Mouse (Mus musculus) heart, postnatal 0 days (tissue): ENCODE results near the gene Eva1a. TPM values are rescaled to one million over a fixed set of nuclear protein-coding genes. Genes with fewer than 3 reads are reported as not detected.

Source experiments
- ATAC-seq: fragments of 200-750 bp; cut with Nextera tagmentation; 2 replicates; pipeline ENCODE4 v1.8.0; 2017; ENCODE audit warnings: low read depth, moderate number of reproducible peaks, moderate library complexity; ENCODE audit not compliant: insufficient read depth
- DNase-seq: peaks from one replicate; pipeline ENCODE4 v3.0.0-alpha.2; 2016; ENCODE audit warnings: low spot score
- H3K27ac ChIP-seq: fragments of 300-500 bp; sonication (generic); 2 replicates; pipeline ENCODE4 v1.5.1; 2014; ENCODE audit warnings: low read depth, mild to moderate bottlenecking
- H3K27me3 ChIP-seq: fragments of 300-500 bp; sonication (generic); 2 replicates; pipeline ENCODE4 v1.6.1; 2014; ENCODE audit warnings: low read length, mixed read lengths; ENCODE audit not compliant: control insufficient read depth, insufficient read depth
- H3K36me3 ChIP-seq: fragments of 300-500 bp; sonication (generic); replicated peaks from 2 replicates; pipeline ENCODE4 v1.6.1; 2014; ENCODE audit warnings: low read length, mixed read lengths; ENCODE audit not compliant: control insufficient read depth, insufficient read depth
- H3K4me1 ChIP-seq: fragments of 300-500 bp; sonication (generic); 2 replicates; pipeline ENCODE4 v1.6.1; 2014; ENCODE audit warnings: antibody characterized with exemption; ENCODE audit not compliant: control insufficient read depth, insufficient read depth
- H3K4me2 ChIP-seq: fragments of 300-500 bp; sonication (generic); 2 replicates; pipeline ENCODE4 v1.6.1; 2014; ENCODE audit warnings: low read depth, mild to moderate bottlenecking, low read length, moderate library complexity
- H3K4me3 ChIP-seq: fragments of 300-500 bp; sonication (generic); 2 replicates; pipeline ENCODE4 v1.5.1; 2014; ENCODE audit warnings: low read depth, low read length
- H3K9ac ChIP-seq: fragments of 300-500 bp; sonication (generic); replicated peaks from 2 replicates; pipeline ENCODE4 v1.6.1; 2014; ENCODE audit warnings: low read depth, low read length, mixed read lengths
- H3K9me3 ChIP-seq: fragments of 300-500 bp; sonication (generic); replicated peaks from 2 replicates; pipeline ENCODE4 v1.6.1; 2016; ENCODE audit warnings: low read length; ENCODE audit not compliant: control insufficient read depth
- CTCF ChIP-seq: IDR thresholded peaks from 2 replicates; pipeline ENCODE4 v1.5.1; 2016; ENCODE audit warnings: antibody characterized with exemption, control low read depth, low read depth
- EP300 ChIP-seq: IDR thresholded peaks from 2 replicates; pipeline ENCODE4 v1.6.1; 2016; ENCODE audit warnings: antibody characterized with exemption, low read depth
- WGBS: fragments of 180-500 bp; shearing (Covaris S2); extraction: QIAGEN DNeasy Blood & Tissue Kit; methylation state at CpG from one replicate; pipeline ENCODE4 v1.1.7; 2014; 5-methylcytosine and 5-hydroxymethylcytosine counted together
- polyA plus RNA-seq: library from polyadenylated mRNA; unstranded; fragments of >200 nt; fragmentation: Nextera tagmentation; extraction: Ambion mirVana; gene quantifications from 2 replicates; pipeline ENCODE4 v1.2.1, GENCODE M21; 2015
- total RNA-seq: library from RNA; depleted of rRNA; stranded (reverse); fragments of >200 nt; gene quantifications from 2 replicates; pipeline ENCODE4 v1.2.3, GENCODE M21; 2014; ENCODE audit warnings: low replicate concordance

Eva1a gene
- total and polyA plus RNA-seq, 2 experiments from 2014 or later = 4.2 to 6.6 TPM

DNA sequence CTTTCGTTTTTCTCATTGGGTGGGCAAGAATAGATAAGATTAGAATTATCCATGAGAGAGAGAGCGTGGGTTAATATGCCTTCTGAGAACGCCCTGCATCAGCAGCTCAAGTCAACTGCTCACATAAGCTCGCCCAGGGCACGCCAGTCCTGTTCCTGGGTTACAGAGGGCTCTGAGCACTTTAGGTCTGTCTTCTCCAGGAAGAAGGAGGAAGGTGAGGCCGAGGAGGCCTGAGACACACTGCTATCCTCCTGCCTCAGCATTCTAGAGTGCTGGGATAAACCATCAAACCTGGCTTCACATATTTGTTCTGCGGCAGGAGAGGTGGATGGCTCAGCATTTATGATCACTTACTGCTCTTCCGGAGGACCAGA is 10.3 kb upstream of the Eva1a start:
- DNase-seq (no peak), ATAC-seq (no peak)
- no peaks in the 10 kb centered on the region for H3K27me3 ChIP-seq
- H3K9ac ChIP-seq = no peak overlapping the region
- TF ChIP-seq CTCF (no peak), EP300 (no peak)
- H3K27ac ChIP-seq = no peak overlapping the region
- 77% methylated on average over 8 of the region's 8 CpGs for WGBS
- no peaks in the 10 kb centered on the region for H3K4me1 ChIP-seq
- no peak overlapping the region for H3K4me3 ChIP-seq
- no peaks in the 10 kb centered on the region for H3K9me3 ChIP-seq
- no peak overlapping the region for H3K4me2 ChIP-seq
- no peaks in the 10 kb centered on the region for H3K36me3 ChIP-seq

DNA sequence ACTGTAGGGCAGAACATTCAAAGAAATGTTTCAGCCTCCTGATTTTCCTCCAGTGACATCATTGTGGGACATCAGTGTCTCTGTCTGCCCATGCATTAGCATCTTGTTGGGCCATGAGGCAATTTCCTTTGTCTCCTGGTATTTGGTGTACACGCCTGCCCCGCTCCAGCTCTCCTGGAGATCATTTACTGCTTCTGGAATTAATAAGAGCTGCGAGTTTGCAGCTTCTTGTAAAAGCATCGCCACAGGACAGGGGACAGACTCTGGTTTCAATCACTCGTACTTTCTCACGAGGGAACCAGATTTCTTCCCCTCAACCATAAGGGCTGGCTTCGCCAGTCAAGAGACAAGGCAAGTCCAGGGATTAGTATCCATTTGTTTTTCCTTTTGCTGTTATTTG is 3.6 kb upstream of the Eva1a start:
- ATAC-seq (no peak), DNase-seq (no peak)
- Histone ChIP-seq H3K27me3 (peaks cover 14% of the 10 kb centered on the region), H3K4me3 (no peak overlapping the region), H3K4me2 (no peak overlapping the region), H3K9me3 (no peaks in the 10 kb centered on the region), H3K9ac (no peak overlapping the region), H3K36me3 (no peaks in the 10 kb centered on the region), H3K4me1 (no peaks in the 10 kb centered on the region), H3K27ac (no peak overlapping the region)
- no peak for TF ChIP-seq EP300
- no peak for TF ChIP-seq CTCF
- WGBS = 63% methylated on average over 7 of the region's 7 CpGs

GRCm38 (mm10) chr6:82039193-82039592 is 1.6 kb upstream of the Eva1a start:
- Histone ChIP-seq H3K27me3 (peaks cover 14% of the 10 kb centered on the region), H3K9ac (no peak overlapping the region), H3K9me3 (no peaks in the 10 kb centered on the region), H3K4me1 (no peaks in the 10 kb centered on the region), H3K36me3 (no peaks in the 10 kb centered on the region), H3K27ac (no peak overlapping the region), H3K4me2 (no peak overlapping the region), H3K4me3 (no peak overlapping the region)
- ATAC-seq (no peak), DNase-seq (no peak)
- 59% methylated on average over 6 of the region's 6 CpGs for WGBS
- TF ChIP-seq CTCF (no peak), EP300 (no peak)

DNA sequence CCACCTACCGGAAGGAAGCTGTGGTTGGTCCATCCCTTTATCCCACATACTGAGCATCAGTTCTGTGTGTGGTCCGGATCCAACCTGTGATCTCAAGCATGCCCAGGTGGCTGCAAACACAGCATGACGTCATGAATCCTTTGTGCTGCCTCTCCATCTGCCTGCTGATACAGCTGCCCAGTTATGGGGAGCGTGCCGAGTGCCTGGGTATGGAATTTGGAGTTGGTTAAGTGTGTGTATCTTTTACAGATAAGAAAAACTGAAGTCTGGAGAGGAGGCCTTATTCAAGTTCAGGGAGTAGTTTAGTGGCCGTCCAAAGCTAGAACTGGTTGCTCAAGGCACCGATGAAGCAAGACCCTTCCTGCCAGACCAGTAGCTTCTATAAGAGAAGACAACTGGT is 875 bp upstream of the Eva1a start:
- ATAC-seq (no peak), DNase-seq (no peak)
- peaks cover 14% of the 10 kb centered on the region for H3K27me3 ChIP-seq
- H3K4me1 ChIP-seq = no peaks in the 10 kb centered on the region
- H3K4me2 ChIP-seq = no peak overlapping the region
- TF ChIP-seq CTCF (no peak), EP300 (no peak)
- H3K9ac ChIP-seq = no peak overlapping the region
- WGBS = 44% methylated on average over 7 of the region's 7 CpGs
- H3K27ac ChIP-seq = no peak overlapping the region
- no peaks in the 10 kb centered on the region for H3K36me3 ChIP-seq
- H3K4me3 ChIP-seq = no peak overlapping the region
- no peaks in the 10 kb centered on the region for H3K9me3 ChIP-seq

DNA sequence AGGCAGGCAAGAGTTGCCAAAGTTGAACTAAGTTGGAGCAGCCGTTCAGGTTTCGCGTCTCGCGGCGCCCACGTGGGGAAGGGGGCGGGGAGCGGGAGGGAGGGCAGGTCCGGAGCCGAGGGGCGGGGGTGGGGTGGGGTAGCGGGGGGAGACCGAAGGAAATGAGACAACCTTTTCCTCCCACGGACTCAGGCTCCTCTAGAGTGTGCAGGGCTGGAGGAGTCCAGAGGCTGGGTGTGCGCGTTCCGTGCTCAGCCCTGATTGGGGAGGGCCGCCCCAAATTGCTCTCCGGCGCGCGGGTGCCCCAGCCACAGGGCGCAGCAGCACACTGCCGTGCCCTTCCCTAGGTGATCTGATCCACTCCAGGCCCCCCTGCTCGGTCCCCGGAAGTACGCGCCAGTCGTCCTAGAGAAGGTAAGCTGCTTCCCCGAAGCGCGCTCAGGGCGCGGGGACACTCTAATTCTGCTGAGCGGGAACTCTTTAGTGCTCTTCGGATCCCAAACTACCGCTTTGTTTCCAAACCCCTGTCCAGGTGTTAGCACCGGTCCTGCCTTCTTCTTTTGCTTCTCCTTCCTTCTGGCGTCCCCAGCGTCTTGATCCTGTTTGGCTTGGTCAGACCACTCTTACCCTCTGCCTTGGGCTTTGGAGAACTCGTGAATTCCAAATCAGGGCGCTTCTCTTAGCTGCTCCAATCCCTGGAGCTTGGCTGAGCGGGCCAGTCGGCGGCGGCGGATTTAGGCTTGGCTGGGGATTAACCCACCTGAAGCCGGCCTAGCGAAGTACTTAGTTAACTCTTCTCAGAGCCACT is 849 bp downstream of the Eva1a start:
- no peaks in the 10 kb centered on the region for H3K36me3 ChIP-seq
- peak overlapping the region; percentile 61 for H3K4me3 ChIP-seq
- WGBS = 0% methylated on average over 46 of the region's 50 CpGs
- TF ChIP-seq EP300 (no peak), CTCF (no peak)
- peak; percentile 66 for ATAC-seq
- H3K9ac ChIP-seq = peak overlapping the region; percentile 32
- H3K4me1 ChIP-seq = no peaks in the 10 kb centered on the region
- no peaks in the 10 kb centered on the region for H3K9me3 ChIP-seq
- peak; percentile 11 for DNase-seq
- peaks cover 14% of the 10 kb centered on the region for H3K27me3 ChIP-seq
- H3K27ac ChIP-seq = 0 out of 2 replicates have a peak overlapping the region, but pooled peaks have one; percentile 4
- H3K4me2 ChIP-seq = peak overlapping the region; percentile 86
